Mouse (Mus musculus) small intestine, adult 2 months (tissue): ENCODE measurements at regions not wholly inside any gene's neighbourhood (a gene's known extent, or its start where the extent isn't known, plus 50 kb on each side); places are given as distances from the start of the nearest gene placed in this dataset.

Experiments used
- H3K27ac ChIP-seq: fragments of 200-500 bp; 2 replicates; pipeline ENCODE4 v1.5.1; 2012; ENCODE audit warnings: low read depth, low read length, control low read depth, inconsistent platforms; ENCODE audit not compliant: insufficient read depth
- H3K27me3 ChIP-seq: fragments of 200-500 bp; 2 replicates; pipeline ENCODE4 v1.6.1; 2012; ENCODE audit warnings: mild to moderate bottlenecking, moderate library complexity, low read length, inconsistent platforms; ENCODE audit not compliant: control insufficient read depth, insufficient read depth
- H3K36me3 ChIP-seq: fragments of 200-500 bp; 2 replicates; pipeline ENCODE4 v1.6.1; 2012; ENCODE audit warnings: mild to moderate bottlenecking, low read length, control low read depth, inconsistent platforms; ENCODE audit not compliant: control insufficient read depth, insufficient read depth
- H3K4me1 ChIP-seq: fragments of 200-500 bp; 2 replicates; pipeline ENCODE4 v1.6.1; 2012; ENCODE audit warnings: low read length, inconsistent platforms, mixed read lengths; ENCODE audit not compliant: control insufficient read depth, insufficient read depth, insufficient read length
- H3K4me3 ChIP-seq: fragments of 200-500 bp; 2 replicates; pipeline ENCODE4 v1.5.1; 2012; ENCODE audit warnings: low read depth, mild to moderate bottlenecking, control low read depth, inconsistent platforms, low read length, moderate library complexity
- CTCF ChIP-seq: fragments of 200-500 bp; IDR thresholded peaks from 2 replicates; pipeline ENCODE4 v1.5.1; 2012; ENCODE audit warnings: low read depth, mild to moderate bottlenecking, control low read depth, inconsistent platforms, low read length, moderate library complexity, mixed read lengths; ENCODE audit not compliant: insufficient replicate concordance, insufficient read length; ENCODE audit errors: extremely low read depth
- POLR2A ChIP-seq: fragments of 200-500 bp; IDR thresholded peaks from 2 replicates; pipeline ENCODE4 v1.6.1; 2012; ENCODE audit warnings: low read depth, mild to moderate bottlenecking, control low read depth, inconsistent platforms, low read length, moderate library complexity
- WGBS: fragments of 180-500 bp; shearing (Covaris S2); methylation state at CpG from one replicate; pipeline ENCODE4 v1.1.7; 2018; 5-methylcytosine and 5-hydroxymethylcytosine counted together

DNA sequence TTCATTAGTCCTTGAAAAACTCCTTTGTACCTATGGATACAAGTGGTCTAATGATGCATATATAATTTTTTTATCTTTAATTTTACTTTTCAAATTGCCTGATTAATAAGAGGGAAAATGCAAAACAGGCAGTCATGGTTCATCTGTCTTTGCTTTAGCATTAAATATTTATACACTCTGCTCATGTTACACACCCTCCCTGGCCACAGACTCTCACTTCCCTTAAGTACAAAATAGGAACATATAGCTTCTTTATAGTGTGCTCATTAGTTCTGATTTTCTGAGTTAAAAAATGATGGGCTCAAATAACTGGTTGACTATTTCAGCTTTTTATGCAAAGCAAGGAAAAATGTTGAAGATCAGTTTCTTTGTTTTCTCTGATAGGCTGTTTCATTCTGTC, 195.2 kb upstream of the Mki67 start:
- no peaks in the 10 kb centered on the region for H3K4me1 ChIP-seq
- H3K4me3 ChIP-seq: no peak overlapping the region
- H3K27me3 ChIP-seq: no peaks in the 10 kb centered on the region
- no peak overlapping the region for H3K27ac ChIP-seq
- TF ChIP-seq CTCF (no peak), POLR2A (no peak)
- no peaks in the 10 kb centered on the region for H3K36me3 ChIP-seq

DNA sequence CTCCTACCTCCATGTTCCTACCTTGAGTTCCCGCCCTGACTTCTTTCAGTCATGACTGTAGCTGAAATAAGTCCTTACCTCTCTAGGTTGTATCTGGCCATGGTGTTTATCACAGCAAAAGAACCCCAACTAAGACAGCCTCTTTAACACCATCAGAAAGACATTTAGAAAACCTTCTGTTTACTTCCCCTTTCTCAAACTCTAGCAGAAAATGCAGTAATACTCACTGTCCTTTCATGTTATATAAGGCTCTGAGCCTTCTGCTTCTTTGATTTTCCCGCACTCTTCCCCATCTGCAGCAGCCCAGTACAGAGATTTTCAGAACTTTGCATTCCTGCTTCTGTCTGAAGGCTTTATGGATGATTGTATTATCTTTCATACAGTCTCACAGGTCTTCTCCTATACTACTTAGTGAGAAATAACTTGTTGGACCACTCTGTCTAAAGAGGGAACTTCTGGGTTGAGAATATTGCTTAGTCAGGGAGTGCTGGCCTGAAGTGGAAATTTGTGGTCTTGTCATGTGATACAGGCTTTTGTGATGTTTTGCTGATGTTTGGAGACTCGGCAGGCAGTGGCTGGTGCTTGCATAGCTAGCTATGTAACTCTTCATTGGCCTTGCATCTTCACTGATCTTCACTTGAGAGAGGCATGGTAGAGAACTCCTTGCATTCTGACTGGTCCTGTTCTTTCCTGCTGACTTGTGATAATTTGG, 197.9 kb upstream of the Mki67 start:
- Histone ChIP-seq H3K27ac (no peak overlapping the region), H3K36me3 (no peaks in the 10 kb centered on the region), H3K27me3 (no peaks in the 10 kb centered on the region), H3K4me3 (no peak overlapping the region), H3K4me1 (no peaks in the 10 kb centered on the region)
- TF ChIP-seq POLR2A: no peak
- TF ChIP-seq CTCF: no peak
- WGBS: 73% methylated on average over 3 of the region's 3 CpGs

- Histone ChIP-seq H3K27ac (no peak overlapping the region), H3K36me3 (no peaks in the 10 kb centered on the region), H3K4me3 (no peak overlapping the region), H3K27me3 (no peaks in the 10 kb centered on the region), H3K4me1 (no peaks in the 10 kb centered on the region)
- 84% methylated on average over 7 of the region's 7 CpGs for WGBS
- TF ChIP-seq CTCF (no peak), POLR2A (no peak)
Measured at GRCm38 (mm10) chr7:135923876-135924275, 207.7 kb upstream of the Mki67 start.

- no peaks in the 10 kb centered on the region for H3K27me3 ChIP-seq
- H3K4me1 ChIP-seq: no peaks in the 10 kb centered on the region
- H3K27ac ChIP-seq: no peak overlapping the region
- no peak overlapping the region for H3K4me3 ChIP-seq
- no peaks in the 10 kb centered on the region for H3K36me3 ChIP-seq
- 77% methylated on average over 4 of the region's 4 CpGs for WGBS
- TF ChIP-seq POLR2A (no peak), CTCF (no peak)
Measured at GRCm38 (mm10) chr7:135924641-135925040, 208.5 kb upstream of the Mki67 start.

DNA sequence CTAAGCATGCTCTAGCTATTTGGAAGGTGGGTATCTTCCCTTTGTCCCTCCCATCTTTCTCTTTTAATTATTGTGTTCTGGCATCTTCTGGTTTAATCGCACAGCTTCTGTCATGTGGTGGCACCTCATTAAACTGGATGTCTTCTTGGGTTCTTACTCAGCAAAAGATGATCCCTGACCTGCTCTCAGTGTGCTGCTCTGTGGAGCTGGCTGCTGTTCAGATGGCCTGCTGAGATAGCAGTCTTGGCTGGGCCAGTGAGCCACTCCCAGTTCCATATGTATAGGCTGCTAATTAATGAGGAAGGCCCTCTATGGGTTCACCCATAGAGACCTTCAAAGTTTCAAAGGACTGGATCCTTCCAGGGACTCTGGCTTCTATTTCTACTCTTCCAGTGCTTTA, 213.9 kb upstream of the Mki67 start:
- Histone ChIP-seq H3K36me3 (no peaks in the 10 kb centered on the region), H3K27me3 (no peaks in the 10 kb centered on the region), H3K4me3 (no peak overlapping the region), H3K27ac (no peak overlapping the region), H3K4me1 (no peaks in the 10 kb centered on the region)
- 100% methylated on average over 1 of the region's 1 CpGs for WGBS
- no peak for TF ChIP-seq POLR2A
- no peak for TF ChIP-seq CTCF

DNA sequence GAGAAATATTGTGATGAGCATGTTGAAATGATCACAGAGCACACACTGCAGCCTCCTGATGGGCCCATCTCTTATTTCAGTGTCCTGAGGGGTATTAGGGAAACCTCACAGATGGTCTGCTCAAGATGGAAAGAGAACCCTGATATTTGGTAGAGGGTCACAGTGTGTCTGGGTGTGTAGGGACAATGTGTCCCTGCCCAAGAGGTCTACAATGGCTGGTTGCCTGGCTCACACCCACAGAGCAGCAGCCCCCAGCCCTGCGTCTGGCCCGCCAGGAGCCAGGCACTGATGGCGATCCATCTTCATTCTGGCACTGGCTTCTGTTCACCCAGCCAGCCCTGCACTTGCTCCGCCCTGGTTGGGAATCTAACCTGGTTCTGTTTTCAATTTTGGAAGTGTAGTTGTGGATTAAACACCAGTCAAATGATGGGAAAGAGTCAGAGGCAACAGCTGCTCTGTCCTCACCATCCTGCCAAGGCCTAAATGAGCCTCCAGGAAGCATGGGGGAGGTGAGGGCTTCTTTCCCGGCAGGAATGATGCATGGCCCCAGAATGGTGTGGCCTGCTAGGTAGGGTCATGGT, 216.5 kb upstream of the Mki67 start:
- TF ChIP-seq POLR2A (no peak), CTCF (no peak)

DNA sequence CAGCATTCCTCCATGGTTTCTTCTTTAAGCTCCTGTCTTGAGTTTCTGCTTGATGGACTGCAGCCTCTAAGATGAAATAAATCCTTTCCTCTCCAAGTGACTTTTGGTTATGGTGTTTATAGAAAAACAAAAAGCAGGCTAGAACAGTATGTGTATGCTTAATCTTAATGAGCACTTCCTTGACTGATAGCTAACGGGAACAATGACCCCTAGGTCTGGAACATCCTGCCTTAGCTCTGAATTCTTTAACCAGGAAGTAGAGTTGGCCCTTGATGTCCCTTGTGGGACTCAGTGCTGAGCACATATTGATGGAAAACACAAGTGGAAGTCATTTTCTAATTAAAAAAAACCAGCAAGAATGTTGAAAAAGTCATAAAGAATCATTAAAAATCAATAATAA, 219.0 kb upstream of the Mki67 start:
- Histone ChIP-seq H3K4me3 (no peak overlapping the region), H3K4me1 (no peaks in the 10 kb centered on the region), H3K27me3 (no peaks in the 10 kb centered on the region), H3K27ac (no peak overlapping the region), H3K36me3 (no peaks in the 10 kb centered on the region)
- 48% methylated on average over 1 of the region's 1 CpGs for WGBS
- no peak for TF ChIP-seq CTCF
- TF ChIP-seq POLR2A: no peak

More for the DNA sequence above, 216.5 kb upstream of the Mki67 start:
- WGBS: 77% methylated on average over 5 of the region's 5 CpGs
- no peaks in the 10 kb centered on the region for H3K27me3 ChIP-seq
- no peak overlapping the region for H3K4me3 ChIP-seq
- H3K4me1 ChIP-seq: no peaks in the 10 kb centered on the region
- H3K27ac ChIP-seq: no peak overlapping the region
- no peaks in the 10 kb centered on the region for H3K36me3 ChIP-seq
